Mouse (Mus musculus) thymus, adult 2 months (tissue): Measurements from ENCODE around the gene Cdk14.

Experiments
- CTCF ChIP-seq: fragments of 200-500 bp; IDR thresholded peaks from 2 replicates; pipeline ENCODE4 v1.5.1; 2012; ENCODE audit warnings: mild to moderate bottlenecking, control low read depth, low read length, moderate library complexity, borderline replicate concordance; ENCODE audit not compliant: control insufficient read depth, poor library complexity, insufficient read depth; ENCODE audit errors: extremely low read depth
- POLR2A ChIP-seq: fragments of 200-500 bp; IDR thresholded peaks from 2 replicates; pipeline ENCODE4 v1.6.1; 2012; ENCODE audit warnings: mild to moderate bottlenecking, low read length, control low read depth, moderate library complexity; ENCODE audit not compliant: control insufficient read depth, poor library complexity, insufficient read depth; ENCODE audit errors: extremely low read depth

DNA sequence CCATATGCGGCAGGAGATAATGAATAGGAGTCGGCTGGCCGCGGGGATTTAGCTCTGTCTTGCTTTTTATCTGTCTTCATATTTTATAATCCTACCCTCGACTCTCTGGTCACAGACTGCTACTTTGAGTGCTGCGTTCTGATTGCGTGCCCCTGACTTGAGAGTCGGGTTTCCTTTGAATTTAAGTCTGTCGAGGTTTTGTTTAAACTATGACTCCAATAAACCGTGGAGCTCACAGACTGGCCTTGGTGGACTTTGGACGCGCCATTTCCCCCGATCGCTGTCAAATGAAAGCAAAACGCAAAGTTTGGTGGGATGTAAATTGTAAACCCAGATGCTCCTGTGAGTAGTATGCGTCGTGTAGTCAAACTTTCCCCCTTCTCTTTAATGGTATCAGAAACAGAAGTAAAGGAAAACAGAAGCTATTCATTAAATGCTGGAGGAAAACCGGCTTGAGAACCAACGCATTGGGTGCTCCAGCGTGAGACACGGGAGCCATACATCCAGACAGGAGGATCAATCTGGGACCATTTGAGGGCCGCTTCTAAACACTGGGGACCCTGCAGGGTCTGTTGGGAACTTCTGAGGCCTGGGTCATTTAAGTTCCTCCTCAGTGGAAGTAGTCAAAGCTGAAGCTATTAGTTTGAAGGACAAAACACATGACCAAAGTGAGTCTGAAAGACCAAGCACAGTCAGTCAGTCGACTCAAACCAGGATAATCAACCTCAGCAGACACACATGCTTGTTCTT lies 661.6 kb downstream of the Cdk14 start:
- TF ChIP-seq POLR2A (no peak), CTCF (no peak)
